Mouse (Mus musculus) forebrain, embryonic 12.5 days (tissue): ENCODE measurements around the gene Ctrc. TPM values are rescaled to one million over a fixed set of nuclear protein-coding genes. Genes with fewer than 3 reads are reported as not detected.

ENCODE experiments used
- ATAC-seq: fragments of 200-750 bp; cut with Nextera tagmentation; 2 replicates; pipeline ENCODE4 v1.8.0; 2017; ENCODE audit warnings: moderate TSS enrichment; ENCODE audit not compliant: low FRiP score
- H3K27ac ChIP-seq: fragments of 300-500 bp; sonication (generic); 2 replicates; pipeline ENCODE4 v1.5.1; 2016; ENCODE audit warnings: mild to moderate bottlenecking
- H3K27me3 ChIP-seq: fragments of 300-500 bp; sonication (generic); 2 replicates; pipeline ENCODE4 v1.6.1; 2016; ENCODE audit warnings: mild to moderate bottlenecking
- H3K36me3 ChIP-seq: fragments of 300-500 bp; sonication (generic); replicated peaks from 2 replicates; pipeline ENCODE4 v1.6.1; 2016; ENCODE audit warnings: mild to moderate bottlenecking
- H3K4me1 ChIP-seq: fragments of 300-500 bp; sonication (generic); 2 replicates; pipeline ENCODE4 v1.6.1; 2016
- H3K4me2 ChIP-seq: fragments of 300-500 bp; sonication (generic); 2 replicates; pipeline ENCODE4 v1.6.1; 2016; ENCODE audit warnings: mild to moderate bottlenecking, moderate library complexity
- H3K4me3 ChIP-seq: fragments of 300-500 bp; sonication (generic); replicated peaks from 2 replicates; pipeline ENCODE4 v1.5.1; 2016; ENCODE audit warnings: mild to moderate bottlenecking
- H3K9ac ChIP-seq: fragments of 300-500 bp; sonication (generic); 2 replicates; pipeline ENCODE4 v1.6.1; 2016; ENCODE audit warnings: mild to moderate bottlenecking
- H3K9me3 ChIP-seq: fragments of 300-500 bp; sonication (generic); 2 replicates; pipeline ENCODE4 v1.6.1; 2016
- WGBS: fragments of 180-500 bp; shearing (Covaris S2); methylation state at CpG from one replicate; pipeline ENCODE4 v1.1.7; 2016; 5-methylcytosine and 5-hydroxymethylcytosine counted together
- polyA plus RNA-seq: library from polyadenylated mRNA; unstranded; fragments of >200 nt; fragmentation: Nextera tagmentation; extraction: Ambion mirVana; gene quantifications from 2 replicates; pipeline ENCODE4 v1.2.1, GENCODE M21; 2016

Ctrc gene
- polyA plus RNA-seq, 1 experiment from 2014 or later: not detected

DNA sequence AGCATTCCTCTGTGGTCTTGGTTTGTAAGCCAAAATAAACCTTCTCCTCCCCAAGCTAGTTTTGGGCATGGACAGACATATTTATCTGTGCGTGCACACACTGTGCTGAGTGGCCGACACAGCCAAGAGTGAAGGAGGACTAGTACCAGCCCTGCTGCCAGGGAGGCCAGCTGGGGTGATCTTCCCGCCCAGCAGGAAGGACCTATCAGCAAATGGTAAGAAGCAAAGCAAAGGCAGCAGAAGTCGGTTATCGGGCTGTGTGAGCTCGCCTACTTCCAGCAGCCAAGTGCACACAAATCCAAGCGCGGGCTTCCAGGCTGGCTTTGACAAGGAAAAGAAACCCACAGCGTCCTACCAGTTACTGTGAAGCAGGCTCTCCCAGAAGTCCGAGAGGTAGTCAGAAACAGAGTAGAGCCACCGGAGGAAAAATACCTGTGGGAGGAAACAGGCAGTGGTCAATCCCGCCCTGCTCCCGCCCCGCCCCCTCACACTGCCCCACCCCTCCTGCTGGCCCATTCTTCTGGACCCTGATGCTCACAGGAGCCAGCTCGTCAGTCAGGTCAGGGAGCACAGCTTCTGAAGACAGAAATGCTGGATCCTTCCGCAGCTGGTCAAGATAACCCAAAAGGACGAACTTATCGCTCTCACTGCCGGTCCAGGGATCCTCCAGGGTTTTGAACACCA, 78.7 kb downstream of the Ctrc start:
- WGBS: 80% methylated on average over 19 of the region's 19 CpGs
- Histone ChIP-seq H3K36me3 (peaks cover 93% of the 10 kb centered on the region), H3K27me3 (no peaks in the 10 kb centered on the region), H3K9me3 (no peaks in the 10 kb centered on the region), H3K4me3 (no peak overlapping the region), H3K9ac (no peak overlapping the region), H3K4me1 (no peaks in the 10 kb centered on the region; the same call in 1 of the 2 replicates), H3K4me2 (no peak overlapping the region), H3K27ac (peak overlapping the region; percentile 70; the same call in 1 of the 2 replicates)
- no peak for ATAC-seq

DNA sequence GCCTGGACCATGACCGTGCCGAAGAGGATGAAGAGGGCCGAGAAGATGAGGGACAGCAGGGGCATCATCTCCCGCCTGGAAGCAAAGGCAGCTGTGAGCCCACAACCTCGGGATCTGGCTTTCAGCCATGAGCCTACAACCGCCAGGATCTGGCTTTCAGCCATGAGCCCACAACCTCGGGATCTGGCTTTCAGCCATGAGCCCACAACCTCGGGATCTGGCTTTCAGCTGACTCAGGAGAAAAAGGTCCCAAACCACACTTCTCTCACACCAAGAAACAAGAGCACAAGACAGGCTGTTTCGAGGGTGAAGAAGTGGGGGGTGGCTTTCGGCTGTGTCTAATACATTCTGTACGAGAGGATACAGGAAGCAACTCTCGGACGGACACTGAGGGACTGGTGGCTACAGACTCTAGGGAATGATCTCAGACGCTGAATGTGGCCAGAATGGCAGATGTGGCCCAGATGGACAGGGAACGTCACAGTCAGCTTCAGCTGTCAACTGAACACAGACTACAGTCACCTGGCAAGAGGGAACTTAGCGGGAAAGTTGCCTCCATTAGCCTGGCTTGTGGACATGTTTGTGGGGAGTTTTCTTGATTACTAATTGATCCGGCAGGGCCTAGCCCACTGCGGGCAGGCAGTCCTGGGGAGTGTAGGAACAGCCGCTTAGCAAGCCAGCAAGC, 79.3 kb downstream of the Ctrc start:
- Histone ChIP-seq H3K27ac (peak overlapping the region; percentile 70), H3K4me2 (no peak overlapping the region), H3K27me3 (no peaks in the 10 kb centered on the region), H3K9me3 (no peaks in the 10 kb centered on the region), H3K36me3 (peaks cover 94% of the 10 kb centered on the region), H3K9ac (no peak overlapping the region), H3K4me3 (no peak overlapping the region), H3K4me1 (no peaks in the 10 kb centered on the region; the same call in 1 of the 2 replicates)
- 80% methylated on average over 19 of the region's 19 CpGs for WGBS
- ATAC-seq: no peak

DNA sequence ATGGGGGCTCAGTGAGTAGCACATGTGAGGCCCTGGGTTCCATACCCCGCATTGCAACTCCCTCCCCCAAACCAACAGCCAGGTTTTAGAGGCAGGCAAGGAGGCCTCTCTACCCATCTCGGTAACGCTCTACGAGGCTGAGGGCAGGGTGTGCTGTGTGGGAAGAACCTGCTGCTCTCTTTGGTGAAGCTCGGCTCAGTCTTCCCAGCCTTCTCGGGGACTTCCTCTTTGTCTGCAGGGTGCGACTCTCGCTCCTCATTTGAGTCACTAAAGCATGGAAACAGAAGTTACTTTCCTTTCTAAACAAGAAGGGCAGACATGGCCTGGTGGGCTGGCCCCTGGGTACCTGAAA, 79.9 kb downstream of the Ctrc start:
- peaks cover 94% of the 10 kb centered on the region for H3K36me3 ChIP-seq
- H3K27me3 ChIP-seq: no peaks in the 10 kb centered on the region
- H3K4me1 ChIP-seq: no peaks in the 10 kb centered on the region; the same call in 1 of the 2 replicates
- H3K9me3 ChIP-seq: no peaks in the 10 kb centered on the region
- H3K4me3 ChIP-seq: no peak overlapping the region
- H3K4me2 ChIP-seq: no peak overlapping the region
- no peak overlapping the region for H3K9ac ChIP-seq
- H3K27ac ChIP-seq: peak overlapping the region; percentile 70
- no peak for ATAC-seq
- WGBS: 93% methylated on average over 8 of the region's 8 CpGs

DNA sequence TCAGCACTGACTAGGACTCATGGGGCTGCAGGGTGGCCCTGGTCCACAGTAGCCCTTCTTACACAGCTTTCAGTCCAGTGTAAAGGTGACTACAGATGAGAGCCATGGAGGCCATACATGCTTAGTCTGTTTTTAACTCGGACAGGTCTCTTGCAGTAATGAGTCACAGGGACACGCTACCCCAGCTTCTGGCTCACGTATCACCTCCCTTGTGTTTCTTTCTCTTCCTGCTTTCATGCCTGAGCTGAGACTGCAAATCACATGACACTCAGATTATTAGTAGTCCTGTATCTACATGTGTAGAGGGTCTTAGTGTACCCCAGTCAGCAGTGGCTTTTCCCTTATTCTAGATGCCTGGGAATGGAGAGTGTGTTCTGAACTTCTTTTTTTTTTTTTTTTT, 81.2 kb downstream of the Ctrc start:
- H3K9ac ChIP-seq: no peak overlapping the region
- H3K27me3 ChIP-seq: no peaks in the 10 kb centered on the region
- H3K9me3 ChIP-seq: no peaks in the 10 kb centered on the region
- H3K27ac ChIP-seq: no peak overlapping the region
- H3K4me1 ChIP-seq: no peaks in the 10 kb centered on the region; the same call in 1 of the 2 replicates
- peaks cover 87% of the 10 kb centered on the region for H3K36me3 ChIP-seq
- no peak for ATAC-seq
- H3K4me2 ChIP-seq: no peak overlapping the region
- no peak overlapping the region for H3K4me3 ChIP-seq
- WGBS: 94% methylated on average over 3 of the region's 3 CpGs

Other genes with a start within 250 kb of the Ctrc start
- gene Fblim1, start 240.3 kb downstream of the Ctrc start, polyA plus RNA-seq: 17.3 and 19.8 TPM in 2 replicates
- gene Tmem82, start 227.7 kb downstream of the Ctrc start, polyA plus RNA-seq: 0.09 and 0.33 TPM in 2 replicates
- not detected in 2 replicates for gene Slc25a34, start 222.5 kb downstream of the Ctrc start, polyA plus RNA-seq
- gene Plekhm2, start 181.5 kb downstream of the Ctrc start, polyA plus RNA-seq: 5.2 and 6.6 TPM in 2 replicates
- 0.31 and 1.0 TPM in 2 replicates for gene Rsc1a1, start 160.8 kb downstream of the Ctrc start, polyA plus RNA-seq
- 22.8 and 25.3 TPM in 2 replicates for gene Ddi2, start 122.9 kb downstream of the Ctrc start, polyA plus RNA-seq
- gene Agmat, start 99.7 kb downstream of the Ctrc start, polyA plus RNA-seq: not detected in 2 replicates
- gene Dnajc16, start 55.4 kb downstream of the Ctrc start, polyA plus RNA-seq: 6.5 and 6.7 TPM in 2 replicates
- gene Casp9, start 52.7 kb downstream of the Ctrc start, polyA plus RNA-seq: 20.1 and 20.4 TPM in 2 replicates
- not detected in 2 replicates for gene Cela2a, start 20.2 kb downstream of the Ctrc start, polyA plus RNA-seq
- 75.3 and 90.6 TPM in 2 replicates for gene Efhd2, start 28.6 kb upstream of the Ctrc start, polyA plus RNA-seq
- 1.1 and 1.6 TPM in 2 replicates for gene Fhad1, start 168.7 kb upstream of the Ctrc start, polyA plus RNA-seq
- gene Tmem51, start 237.9 kb upstream of the Ctrc start, polyA plus RNA-seq: 4.8 and 6.0 TPM in 2 replicates